Mouse (Mus musculus) CH12.LX (cell line): ENCODE measurements around the gene Olfr209.

Source experiments
- CTCF ChIP-seq, 2 experiments: IDR thresholded peaks in 1 of 2; conservative IDR thresholded peaks in 1 of 2; 2 replicates each; pipeline ENCODE4 v1.5.1; 2011 to 2012; ENCODE audit warnings: low read depth in 2 of 2, low read length in 2 of 2, improper control_type of control experiment in 1 of 2, inconsistent platforms in 1 of 2, mild to moderate bottlenecking in 1 of 2, moderate library complexity in 1 of 2
- E2F4 ChIP-seq: IDR thresholded peaks from 2 replicates; pipeline ENCODE4 v1.6.1; 2011; ENCODE audit warnings: low read depth, low read length, improper control_type of control experiment; ENCODE audit not compliant: insufficient replicate concordance
- EP300 ChIP-seq: IDR thresholded peaks from 2 replicates; pipeline ENCODE4 v1.6.1; 2011; ENCODE audit warnings: low read length, improper control_type of control experiment
- HCFC1 ChIP-seq: IDR thresholded peaks from 2 replicates; pipeline ENCODE4 v1.6.1; 2012; ENCODE audit warnings: low read depth, mild to moderate bottlenecking, inconsistent platforms, low read length, improper control_type of control experiment
- JUND ChIP-seq: conservative IDR thresholded peaks from 2 replicates; pipeline ENCODE4 v1.6.1; 2011; ENCODE audit warnings: low read depth, low read length, improper control_type of control experiment
- MAX ChIP-seq: IDR thresholded peaks from 2 replicates; pipeline ENCODE4 v1.6.1; 2011; ENCODE audit warnings: low read length, improper control_type of control experiment
- POLR2A ChIP-seq: IDR thresholded peaks from 2 replicates; pipeline ENCODE4 v1.6.1; 2011; ENCODE audit warnings: low read depth, mild to moderate bottlenecking, improper control_type of control experiment, low read length
- TBP ChIP-seq: conservative IDR thresholded peaks from 2 replicates; pipeline ENCODE4 v1.6.1; 2011; ENCODE audit warnings: low read depth, low read length, improper control_type of control experiment
- USF2 ChIP-seq: conservative IDR thresholded peaks from 2 replicates; pipeline ENCODE4 v1.6.1; 2011; ENCODE audit warnings: low read depth, low read length, improper control_type of control experiment
- ZMIZ1 ChIP-seq: IDR thresholded peaks from 2 replicates; pipeline ENCODE4 v1.6.1; 2012; ENCODE audit warnings: low read depth, mild to moderate bottlenecking, inconsistent platforms, low read length, improper control_type of control experiment
- ZNF384 ChIP-seq: IDR thresholded peaks from 2 replicates; pipeline ENCODE4 v1.6.1; 2012; ENCODE audit warnings: low read depth, low read length, improper control_type of control experiment, inconsistent platforms

- TF ChIP-seq CTCF (conservative IDR thresholded peaks at IDR 0.05 in 1 of 2, IDR thresholded peaks at IDR 0.05 in 1 of 2; ENCODE audit: low read depth in 2 of 2, low read length in 2 of 2) (peak; percentile 74 to 80), USF2 (no peak), EP300 (no peak), ZNF384 (no peak), JUND (no peak), POLR2A (no peak), TBP (no peak), MAX (no peak), HCFC1 (no peak), ZMIZ1 (no peak), E2F4 (no peak)
Observed at GRCm38 (mm10) chr16:59403684-59404083, 39.9 kb upstream of the Olfr209 start.
